Mouse (Mus musculus) liver, postnatal 0 days (tissue): ENCODE results near the gene Olfr640. TPM values are rescaled to one million over a fixed set of nuclear protein-coding genes. Genes with fewer than 3 reads are reported as not detected.

Experiments used
- ATAC-seq: fragments of 200-750 bp; cut with Nextera tagmentation; 2 replicates; pipeline ENCODE4 v1.8.0; 2017; ENCODE audit warnings: mild to moderate bottlenecking, moderate library complexity
- DNase-seq: peaks from one replicate; pipeline ENCODE4 v3.0.0-alpha.2; 2016
- H3K27ac ChIP-seq: fragments of 300-500 bp; sonication (generic); 2 replicates; pipeline ENCODE4 v1.5.1; 2014; ENCODE audit warnings: antibody characterized with exemption, moderate library complexity, mild to moderate bottlenecking, low read depth
- H3K27me3 ChIP-seq: fragments of 300-500 bp; sonication (generic); 2 replicates; pipeline ENCODE4 v1.6.1; 2014; ENCODE audit warnings: low read length, control low read depth, mixed read lengths; ENCODE audit not compliant: insufficient read depth
- H3K36me3 ChIP-seq: fragments of 300-500 bp; sonication (generic); replicated peaks from 2 replicates; pipeline ENCODE4 v1.6.1; 2014; ENCODE audit warnings: mild to moderate bottlenecking, control low read depth, low read length, moderate library complexity, mixed read lengths; ENCODE audit not compliant: insufficient read depth
- H3K4me1 ChIP-seq: fragments of 300-500 bp; sonication (generic); 2 replicates; pipeline ENCODE4 v1.6.1; 2014; ENCODE audit warnings: antibody characterized with exemption, mild to moderate bottlenecking, control low read depth; ENCODE audit not compliant: insufficient read depth
- H3K4me2 ChIP-seq: fragments of 300-500 bp; sonication (generic); 2 replicates; pipeline ENCODE4 v1.6.1; 2014; ENCODE audit warnings: low read depth, mild to moderate bottlenecking, low read length, moderate library complexity, mixed read lengths
- H3K4me3 ChIP-seq: fragments of 300-500 bp; sonication (generic); 2 replicates; pipeline ENCODE4 v1.5.1; 2014; ENCODE audit warnings: low read depth, low read length
- H3K9ac ChIP-seq: fragments of 300-500 bp; sonication (generic); replicated peaks from 2 replicates; pipeline ENCODE4 v1.6.1; 2014; ENCODE audit warnings: mild to moderate bottlenecking, moderate library complexity
- H3K9me3 ChIP-seq: fragments of 300-500 bp; sonication (generic); 2 replicates; pipeline ENCODE4 v1.6.1; 2016; ENCODE audit warnings: mild to moderate bottlenecking, control low read depth, low read length, mixed read lengths
- CTCF ChIP-seq: sonication (generic); IDR thresholded peaks from 2 replicates; pipeline ENCODE4 v1.5.1; 2016; ENCODE audit warnings: antibody characterized with exemption, low read depth
- EP300 ChIP-seq: IDR thresholded peaks from 2 replicates; pipeline ENCODE4 v1.6.1; 2016; ENCODE audit warnings: antibody characterized with exemption, low read depth, mild to moderate bottlenecking
- WGBS: fragments of 180-500 bp; shearing (Covaris S2); extraction: QIAGEN DNeasy Blood & Tissue Kit; methylation state at CpG from one replicate; pipeline ENCODE4 v1.1.7; 2014; ENCODE audit not compliant: insufficient replicate concordance; 5-methylcytosine and 5-hydroxymethylcytosine counted together
- polyA plus RNA-seq: library from polyadenylated mRNA; unstranded; fragments of >200 nt; fragmentation: Nextera tagmentation; extraction: Ambion mirVana; gene quantifications from 2 replicates; pipeline ENCODE4 v1.2.1, GENCODE M21; 2015

Gene Olfr640
- not detected in 2 replicates for polyA plus RNA-seq

- no peak for DNase-seq
- Histone ChIP-seq H3K9me3 (no peaks in the 10 kb centered on the region), H3K4me1 (no peaks in the 10 kb centered on the region), H3K9ac (no peak within 1 kb of the TSS), H3K27ac (no peak within 1 kb of the TSS), H3K27me3 (no peaks in the 10 kb centered on the region), H3K4me2 (no peak within 1 kb of the TSS), H3K4me3 (no peak within 1 kb of the TSS), H3K36me3 (no peaks in the 10 kb centered on the region)
- no peak for ATAC-seq
- WGBS = 73% methylated on average over 6 of the region's 6 CpGs
- TF ChIP-seq CTCF (no peak), EP300 (no peak)
Measured at GRCm38 (mm10) chr7:104025473-104025872, at the start of gene Olfr640. TSS of gene Olfr640 (minus strand) at chr7:104025573.

DNA sequence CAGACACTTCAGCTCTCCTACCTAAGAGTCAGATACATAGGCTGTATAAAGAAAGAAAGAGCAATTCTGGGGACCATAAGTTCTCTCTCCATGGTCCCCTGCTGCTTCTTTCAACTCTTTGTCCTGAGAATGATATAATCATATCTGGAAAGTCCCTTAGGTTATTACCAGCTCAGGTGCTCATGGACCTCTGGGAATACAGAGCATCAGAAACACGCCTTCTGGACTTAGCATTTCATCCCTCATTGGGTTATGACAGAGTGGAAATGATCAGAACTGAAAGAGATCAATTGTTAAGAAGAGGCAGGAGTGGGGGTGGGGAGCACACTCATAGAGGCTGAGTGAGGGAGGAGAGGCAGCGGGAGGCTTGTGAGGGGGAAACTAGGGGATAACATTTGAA lies 46.4 kb upstream of the Olfr640 start, which contains the start of gene Olfr644:
TSS of gene Olfr644 (minus strand) at position 101 of the 400 bp plus-strand sequence.
- 65% methylated on average over 2 of the region's 2 CpGs for WGBS
- no peak for DNase-seq
- TF ChIP-seq CTCF (no peak), EP300 (no peak)
- Histone ChIP-seq H3K4me2 (no peak within 1 kb of the TSS), H3K4me1 (no peaks in the 10 kb centered on the region), H3K36me3 (no peaks in the 10 kb centered on the region), H3K27ac (no peak within 1 kb of the TSS), H3K4me3 (no peak within 1 kb of the TSS), H3K27me3 (no peaks in the 10 kb centered on the region), H3K9me3 (no peaks in the 10 kb centered on the region), H3K9ac (no peak within 1 kb of the TSS)
- ATAC-seq = no peak

DNA sequence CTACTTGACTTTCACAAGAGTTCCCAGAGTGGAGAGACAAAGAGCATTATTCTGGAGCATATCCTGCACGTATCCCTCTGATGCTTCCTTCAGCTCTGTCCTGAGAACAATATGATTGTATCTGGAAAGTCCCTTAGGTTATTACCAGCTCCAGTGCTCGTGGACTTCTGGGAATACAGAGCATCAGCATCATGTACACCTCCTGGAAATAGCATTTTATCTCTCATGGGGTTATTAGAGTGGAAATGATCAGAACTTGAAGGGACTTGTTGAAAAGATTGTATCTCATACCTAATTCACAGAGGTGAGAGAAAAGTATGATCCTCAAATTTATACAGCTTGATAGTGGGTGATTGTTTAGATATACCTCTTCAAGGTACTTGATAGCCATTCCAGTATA lies 36.0 kb upstream of the Olfr640 start, which contains the start of gene 4930516K23Rik:
TSS of gene 4930516K23Rik (minus strand) at position 101 of the 400 bp plus-strand sequence.
- no peak within 1 kb of the TSS for H3K4me3 ChIP-seq
- 47% methylated on average over 2 of the region's 2 CpGs for WGBS

GRCm38 (mm10) chr7:104059215-104059614 lies 33.8 kb upstream of the Olfr640 start:
- WGBS = 62% methylated on average over 1 of the region's 1 CpGs

More for the DNA sequence above, 36.0 kb upstream of the Olfr640 start, which contains the start of gene 4930516K23Rik:
- TF ChIP-seq EP300 (no peak), CTCF (no peak)
- Histone ChIP-seq H3K4me2 (no peak within 1 kb of the TSS), H3K27me3 (no peaks in the 10 kb centered on the region), H3K9ac (no peak within 1 kb of the TSS), H3K27ac (no peak within 1 kb of the TSS), H3K4me1 (no peaks in the 10 kb centered on the region), H3K9me3 (no peaks in the 10 kb centered on the region), H3K36me3 (no peaks in the 10 kb centered on the region)
- DNase-seq (no peak), ATAC-seq (no peak)

DNA sequence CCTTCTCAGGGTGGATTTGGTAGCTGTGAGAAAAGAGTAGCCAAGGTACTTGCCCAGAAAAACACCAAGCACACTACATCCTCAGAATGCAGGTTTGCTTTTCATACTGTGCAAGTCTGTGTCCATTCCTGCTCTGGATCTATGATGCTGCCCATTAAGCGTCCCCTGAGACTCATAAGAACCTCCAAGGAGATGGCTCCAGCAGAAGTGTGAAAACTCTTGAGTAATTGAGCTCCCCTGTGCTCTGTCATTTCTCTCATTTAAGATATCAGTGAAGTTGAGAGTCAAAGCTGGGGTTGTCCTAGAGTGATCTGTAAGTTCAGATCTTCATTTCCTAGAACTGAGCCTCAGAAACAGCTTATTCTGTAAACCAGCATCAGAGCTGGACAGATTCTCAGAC lies 27.2 kb upstream of the Olfr640 start, which contains the start of gene Olfr642:
TSS of gene Olfr642 (minus strand) at position 101 of the 400 bp plus-strand sequence.
- no peak within 1 kb of the TSS for H3K27ac ChIP-seq
- no peak within 1 kb of the TSS for H3K4me3 ChIP-seq
- TF ChIP-seq CTCF (no peak), EP300 (no peak)
- no peaks in the 10 kb centered on the region for H3K4me1 ChIP-seq
- H3K27me3 ChIP-seq = no peaks in the 10 kb centered on the region
- H3K9me3 ChIP-seq = no peaks in the 10 kb centered on the region
- ATAC-seq = no peak
- no peak within 1 kb of the TSS for H3K9ac ChIP-seq
- DNase-seq = no peak
- 67% methylated on average over 1 of the region's 1 CpGs for WGBS
- no peak within 1 kb of the TSS for H3K4me2 ChIP-seq
- H3K36me3 ChIP-seq = no peaks in the 10 kb centered on the region

More at GRCm38 (mm10) chr7:104059215-104059614, 33.8 kb upstream of the Olfr640 start:
- no peaks in the 10 kb centered on the region for H3K36me3 ChIP-seq
- H3K4me1 ChIP-seq = no peaks in the 10 kb centered on the region
- no peak for ATAC-seq
- no peak for DNase-seq
- no peaks in the 10 kb centered on the region for H3K9me3 ChIP-seq
- no peak overlapping the region for H3K4me2 ChIP-seq
- no peak overlapping the region for H3K9ac ChIP-seq
- H3K27me3 ChIP-seq = no peaks in the 10 kb centered on the region
- no peak overlapping the region for H3K4me3 ChIP-seq
- TF ChIP-seq EP300 (no peak), CTCF (no peak)
- H3K27ac ChIP-seq = no peak overlapping the region

DNA sequence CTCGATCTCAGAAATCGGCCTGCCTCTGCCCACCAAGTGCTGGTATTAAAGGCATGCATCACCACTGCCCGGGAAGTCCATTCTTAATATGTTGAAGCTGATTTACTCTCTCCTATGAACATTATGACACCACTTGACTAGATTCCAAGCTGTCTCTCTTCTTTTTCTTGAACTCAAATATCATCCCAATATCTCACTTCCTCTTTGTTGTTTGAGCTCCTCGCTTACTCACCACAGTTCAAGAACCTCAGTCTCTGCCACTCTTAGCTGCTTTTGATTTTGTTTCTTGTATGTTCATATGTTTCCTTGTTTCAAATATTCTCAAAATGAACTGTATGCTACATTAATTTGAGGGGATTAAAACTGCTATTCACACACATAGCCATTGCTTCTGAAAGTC lies 25.4 kb upstream of the Olfr640 start:
- ATAC-seq = no peak
- no peak for DNase-seq
- no peak overlapping the region for H3K9ac ChIP-seq
- H3K4me1 ChIP-seq = no peaks in the 10 kb centered on the region
- no peak overlapping the region for H3K27ac ChIP-seq
- no peaks in the 10 kb centered on the region for H3K9me3 ChIP-seq
- H3K36me3 ChIP-seq = no peaks in the 10 kb centered on the region
- TF ChIP-seq CTCF = no peak
- TF ChIP-seq EP300 = no peak
- no peak overlapping the region for H3K4me3 ChIP-seq
- WGBS = 65% methylated on average over 4 of the region's 4 CpGs
- no peak overlapping the region for H3K4me2 ChIP-seq
- no peaks in the 10 kb centered on the region for H3K27me3 ChIP-seq
